In genomic region chr11:51883670-51884069, GRCm38 (mm10) we compare ENCODE assay signal across 8 mouse cellular contexts. TPM values are rescaled to one million over a fixed set of nuclear protein-coding genes. Genes with fewer than 3 reads are reported as not detected.
DNase-seq lines count a peak whose midpoint lies in the region; ATAC-seq lines count a peak whose summit lies in the region.

No protein-coding gene starts in this region.

- peaks cover 12% of the 10 kb centered on the region for H3K4me1 ChIP-seq in heart, embryonic 16.5 days (ENCODE audit: control insufficient read depth, insufficient read depth, low read length)
- H3K4me1 ChIP-seq in limb, embryonic 15.5 days = peaks cover 8% of the 10 kb centered on the region
- no peaks in the 10 kb centered on the region for H3K4me1 ChIP-seq in midbrain, embryonic 16.5 days (ENCODE audit: control insufficient read depth, insufficient read depth, low read length)

- WGBS in heart, embryonic 16.5 days = 10% methylated on average over 5 of the region's 5 CpGs
- WGBS in limb, embryonic 15.5 days = 22% methylated on average over 5 of the region's 5 CpGs
- WGBS in midbrain, embryonic 16.5 days = 48% methylated on average over 5 of the region's 5 CpGs

- no peak overlapping the region for H3K4me2 ChIP-seq in heart, embryonic 16.5 days (ENCODE audit: low read depth, low read length)
- no peak overlapping the region for H3K4me2 ChIP-seq in limb, embryonic 15.5 days
- no peak overlapping the region for H3K4me2 ChIP-seq in midbrain, embryonic 16.5 days (ENCODE audit: low read length)

- no peaks in the 10 kb centered on the region for H3K27me3 ChIP-seq in heart, embryonic 16.5 days (ENCODE audit: control insufficient read depth, insufficient read depth, low read length)
- H3K27me3 ChIP-seq in limb, embryonic 15.5 days = no peaks in the 10 kb centered on the region
- no peaks in the 10 kb centered on the region for H3K27me3 ChIP-seq in midbrain, embryonic 16.5 days (ENCODE audit: control insufficient read depth, insufficient read depth, low read depth, low read length)

- peak; percentile 59 for DNase-seq in urinary bladder, postnatal 14 days (ENCODE audit: low spot score)
- DNase-seq in urinary bladder, postnatal 4 days (ENCODE audit: low spot score in 2 of 2) = no peak
- DNase-seq in urinary bladder, adult 2 months (ENCODE audit: low spot score) = no peak

- H3K9me3 ChIP-seq in heart, embryonic 16.5 days (replicated peaks; ENCODE audit: control insufficient read depth, low read length) = peaks cover 5% of the 10 kb centered on the region
- no peaks in the 10 kb centered on the region for H3K9me3 ChIP-seq in limb, embryonic 15.5 days
- no peaks in the 10 kb centered on the region for H3K9me3 ChIP-seq in midbrain, embryonic 16.5 days (replicated peaks; ENCODE audit: control insufficient read depth, low read length, poor library complexity, severe bottlenecking)

- no peak overlapping the region for H3K4me3 ChIP-seq in heart, embryonic 16.5 days (ENCODE audit: low read length)
- H3K4me3 ChIP-seq in limb, embryonic 15.5 days = no peak overlapping the region
- no peak overlapping the region for H3K4me3 ChIP-seq in midbrain, embryonic 16.5 days (ENCODE audit: low read depth, low read length)

- peak overlapping the region; percentile 70 for H3K27ac ChIP-seq in heart, embryonic 16.5 days (ENCODE audit: low read length)
- no peak overlapping the region for H3K27ac ChIP-seq in limb, embryonic 15.5 days
- no peak overlapping the region for H3K27ac ChIP-seq in midbrain, embryonic 16.5 days (ENCODE audit: low read length)

- H3K9ac ChIP-seq in heart, embryonic 16.5 days (ENCODE audit: low read length) = no peak overlapping the region
- H3K9ac ChIP-seq in limb, embryonic 15.5 days = no peak overlapping the region
- H3K9ac ChIP-seq in midbrain, embryonic 16.5 days (ENCODE audit: low read depth, low read length) = no peak overlapping the region

- ATAC-seq in heart, embryonic 16.5 days (replicated peaks; ENCODE audit: extremely low read depth, insufficient read depth, low FRiP score) = peak; percentile 77
- ATAC-seq in limb, embryonic 15.5 days (ENCODE audit: insufficient number of reproducible peaks, low FRiP score, low TSS enrichment, low read depth) = peak; percentile 52; the same call in 1 of the 2 replicates
- ATAC-seq in neutrophil, adult 5-6 weeks (ENCODE audit: extremely low read depth, insufficient number of reproducible peaks, low FRiP score, poor library complexity, severe bottlenecking) = peak; percentile 50
- no peak for ATAC-seq in midbrain, embryonic 16.5 days
- ATAC-seq in erythroid progenitor cell, adult 5-6 weeks (replicated peaks; ENCODE audit: low FRiP score, poor library complexity, severe bottlenecking) = no peak

- H3K36me3 ChIP-seq in heart, embryonic 16.5 days (ENCODE audit: control insufficient read depth, insufficient read depth) = no peaks in the 10 kb centered on the region
- no peaks in the 10 kb centered on the region for H3K36me3 ChIP-seq in limb, embryonic 15.5 days
- H3K36me3 ChIP-seq in midbrain, embryonic 16.5 days (ENCODE audit: control insufficient read depth, insufficient read depth, low read length) = no peaks in the 10 kb centered on the region

RNA-seq across cellular contexts. Expression of gene Jade2, which starts 26.2 kb away (rescaled TPM):
- polyA plus RNA-seq in heart, embryonic 16.5 days (2015; fragmentation: Nextera tagmentation; extraction: Ambion mirVana) = 1.4 and 1.6 TPM in 2 replicates
- polyA plus RNA-seq in limb, embryonic 15.5 days (2015; fragmentation: Nextera tagmentation; extraction: Ambion mirVana) = 1.8 and 1.9 TPM in 2 replicates
- 35.1 and 36.9 TPM in 2 replicates for total RNA-seq in neutrophil, adult 5-6 weeks (2017)
- 10.6 and 16.1 TPM in 2 replicates for polyA plus RNA-seq in urinary bladder, adult 2 months (2012; rRNA removed)
- 0.48 and 0.65 TPM in 2 replicates for polyA plus RNA-seq in midbrain, embryonic 16.5 days (2015; fragmentation: Nextera tagmentation; extraction: Ambion mirVana)
- 4.3 and 4.6 TPM in 2 replicates for total RNA-seq in erythroid progenitor cell, adult 5-6 weeks (2015; ENCODE audit: low replicate concordance)
- 5.6 and 5.9 TPM in 2 replicates for total RNA-seq in erythroid progenitor cell, adult 5-6 weeks (2017; ENCODE audit: low replicate concordance)

Comparison
In these comparisons a context has a peak if more than half of its experiments do, and no peak if none do; other contexts are left out.
1. ATAC-seq: peak in heart, embryonic 16.5 days (single experiment), limb, embryonic 15.5 days (single experiment) and neutrophil, adult 5-6 weeks (single experiment); none in midbrain, embryonic 16.5 days (single experiment) and erythroid progenitor cell, adult 5-6 weeks (single experiment).